Mouse (Mus musculus): ENCODE results near the gene Lgr4. TPM values are rescaled to one million over a fixed set of nuclear protein-coding genes. Genes with fewer than 3 reads are reported as not detected.
A peak's percentile ranks its signal among the peaks of the same experiment; 100 is the strongest.

Lgr4 gene
- polyA plus RNA-seq, 1 experiment, result 21.6 TPM

GRCm38 (mm10) chr2:109960246-109960645 is 42.8 kb downstream of the Lgr4 start:
- no peak overlapping the region for H3K27ac ChIP-seq (ENCODE audit: insufficient read depth, low read length)
- H3K4me3 ChIP-seq (replicated peaks; ENCODE audit: insufficient read depth, low read depth, low read length), result no peak overlapping the region
- WGBS, result 47% methylated on average over 3 of the region's 3 CpGs
- no peak for DNase-seq
- H3K4me1 ChIP-seq (ENCODE audit: control insufficient read depth, insufficient read depth, low read length), result peaks cover 16% of the 10 kb centered on the region
- no peak for TF ChIP-seq CTCF (IDR thresholded peaks at IDR 0.05; ENCODE audit: borderline replicate concordance, insufficient read depth, low read depth, low read length)
- no peak for TF ChIP-seq POLR2A (IDR thresholded peaks at IDR 0.05; ENCODE audit: borderline replicate concordance, insufficient read depth, low read length)
- H3K27me3 ChIP-seq (ENCODE audit: control insufficient read depth, insufficient read depth, low read length), result no peaks in the 10 kb centered on the region

GRCm38 (mm10) chr2:109961174-109961573 is 43.7 kb downstream of the Lgr4 start:
- Histone ChIP-seq H3K27me3 (ENCODE audit: control insufficient read depth, insufficient read depth, low read length) (no peaks in the 10 kb centered on the region), H3K27ac (ENCODE audit: insufficient read depth, low read length) (no peak overlapping the region), H3K4me3 (replicated peaks; ENCODE audit: insufficient read depth, low read depth, low read length) (no peak overlapping the region), H3K4me1 (ENCODE audit: control insufficient read depth, insufficient read depth, low read length) (peaks cover 15% of the 10 kb centered on the region)
- peak in 1 of 2 experiments; percentile 56 for DNase-seq
- 34% methylated on average over 4 of the region's 4 CpGs for WGBS
- TF ChIP-seq CTCF (IDR thresholded peaks at IDR 0.05; ENCODE audit: borderline replicate concordance, insufficient read depth, low read depth, low read length), result no peak
- TF ChIP-seq POLR2A (IDR thresholded peaks at IDR 0.05; ENCODE audit: borderline replicate concordance, insufficient read depth, low read length), result no peak

- DNase-seq, result no peak
- no peaks in the 10 kb centered on the region for H3K27me3 ChIP-seq (ENCODE audit: control insufficient read depth, insufficient read depth, low read length)
- peaks cover 15% of the 10 kb centered on the region for H3K4me1 ChIP-seq (ENCODE audit: control insufficient read depth, insufficient read depth, low read length)
- no peak overlapping the region for H3K4me3 ChIP-seq (replicated peaks; ENCODE audit: insufficient read depth, low read depth, low read length)
- 59% methylated on average over 5 of the region's 5 CpGs for WGBS
- TF ChIP-seq CTCF (IDR thresholded peaks at IDR 0.05; ENCODE audit: borderline replicate concordance, insufficient read depth, low read depth, low read length) (no peak), POLR2A (IDR thresholded peaks at IDR 0.05; ENCODE audit: borderline replicate concordance, insufficient read depth, low read length) (no peak)
- H3K27ac ChIP-seq (ENCODE audit: insufficient read depth, low read length), result no peak overlapping the region
These were observed 46.3 kb downstream of the Lgr4 start for GRCm38 (mm10) chr2:109963591-109964258.

- Histone ChIP-seq H3K27me3 (ENCODE audit: control insufficient read depth, insufficient read depth, low read length) (no peaks in the 10 kb centered on the region), H3K4me3 (replicated peaks; ENCODE audit: insufficient read depth, low read depth, low read length) (no peak overlapping the region), H3K4me1 (ENCODE audit: control insufficient read depth, insufficient read depth, low read length) (peaks cover 8% of the 10 kb centered on the region; the same call in 1 of the 2 replicates), H3K27ac (ENCODE audit: insufficient read depth, low read length) (no peak overlapping the region)
- 74% methylated on average over 9 of the region's 9 CpGs for WGBS
- no peak for DNase-seq
- no peak for TF ChIP-seq CTCF (IDR thresholded peaks at IDR 0.05; ENCODE audit: borderline replicate concordance, insufficient read depth, low read depth, low read length)
- no peak for TF ChIP-seq POLR2A (IDR thresholded peaks at IDR 0.05; ENCODE audit: borderline replicate concordance, insufficient read depth, low read length)
These were observed 48.4 kb downstream of the Lgr4 start for GRCm38 (mm10) chr2:109965753-109966420.

- no peak overlapping the region for H3K27ac ChIP-seq (ENCODE audit: insufficient read depth, low read length)
- WGBS, result 96% methylated on average over 4 of the region's 4 CpGs
- no peak overlapping the region for H3K4me3 ChIP-seq (replicated peaks; ENCODE audit: insufficient read depth, low read depth, low read length)
- DNase-seq, result no peak
- H3K4me1 ChIP-seq (ENCODE audit: control insufficient read depth, insufficient read depth, low read length), result peaks cover 8% of the 10 kb centered on the region
- no peaks in the 10 kb centered on the region for H3K27me3 ChIP-seq (ENCODE audit: control insufficient read depth, insufficient read depth, low read length)
- no peak for TF ChIP-seq POLR2A (IDR thresholded peaks at IDR 0.05; ENCODE audit: borderline replicate concordance, insufficient read depth, low read length)
- no peak for TF ChIP-seq CTCF (IDR thresholded peaks at IDR 0.05; ENCODE audit: borderline replicate concordance, insufficient read depth, low read depth, low read length)
These were observed 49.4 kb downstream of the Lgr4 start for GRCm38 (mm10) chr2:109966863-109967262.

- peaks cover 3% of the 10 kb centered on the region for H3K4me1 ChIP-seq (ENCODE audit: control insufficient read depth, insufficient read depth, low read length)
- WGBS, result 69% methylated on average over 3 of the region's 3 CpGs
- H3K27ac ChIP-seq (ENCODE audit: insufficient read depth, low read length), result no peak overlapping the region
These were observed 51.9 kb downstream of the Lgr4 start for GRCm38 (mm10) chr2:109969381-109969780.

GRCm38 (mm10) chr2:109969926-109970532 is 52.6 kb downstream of the Lgr4 start:
- no peak for DNase-seq
- no peaks in the 10 kb centered on the region for H3K27me3 ChIP-seq (ENCODE audit: control insufficient read depth, insufficient read depth, low read length)
- no peak overlapping the region for H3K27ac ChIP-seq (ENCODE audit: insufficient read depth, low read length)
- TF ChIP-seq CTCF (IDR thresholded peaks at IDR 0.05; ENCODE audit: borderline replicate concordance, insufficient read depth, low read depth, low read length) (no peak), POLR2A (IDR thresholded peaks at IDR 0.05; ENCODE audit: borderline replicate concordance, insufficient read depth, low read length) (no peak)
- peaks cover 3% of the 10 kb centered on the region for H3K4me1 ChIP-seq (ENCODE audit: control insufficient read depth, insufficient read depth, low read length)
- H3K4me3 ChIP-seq (replicated peaks; ENCODE audit: insufficient read depth, low read depth, low read length), result no peak overlapping the region
- 71% methylated on average over 10 of the region's 10 CpGs for WGBS

More at GRCm38 (mm10) chr2:109969381-109969780, 51.9 kb downstream of the Lgr4 start:
- H3K27me3 ChIP-seq (ENCODE audit: control insufficient read depth, insufficient read depth, low read length), result no peaks in the 10 kb centered on the region
- TF ChIP-seq POLR2A (IDR thresholded peaks at IDR 0.05; ENCODE audit: borderline replicate concordance, insufficient read depth, low read length), result no peak
- TF ChIP-seq CTCF (IDR thresholded peaks at IDR 0.05; ENCODE audit: borderline replicate concordance, insufficient read depth, low read depth, low read length), result no peak
- no peak overlapping the region for H3K4me3 ChIP-seq (replicated peaks; ENCODE audit: insufficient read depth, low read depth, low read length)
- DNase-seq, result no peak

Measured in cerebellum, adult 2 months (tissue).